Mouse (Mus musculus) urinary bladder, adult 18-20 months (tissue): Measurements from ENCODE around the gene Slc51a.
"Not testable (repeated sequence)": the region's sequence is repeated elsewhere in the genome, so short reads cannot be mapped to it uniquely, and the experiment has no call there.

ENCODE experiments used
- DNase-seq, 2 experiments: peaks; one replicate each; pipeline ENCODE4 v3.0.0; 2022; ENCODE audit warnings: low spot score in 2 of 2, mixed read lengths in 2 of 2

Gene Slc51a

DNA sequence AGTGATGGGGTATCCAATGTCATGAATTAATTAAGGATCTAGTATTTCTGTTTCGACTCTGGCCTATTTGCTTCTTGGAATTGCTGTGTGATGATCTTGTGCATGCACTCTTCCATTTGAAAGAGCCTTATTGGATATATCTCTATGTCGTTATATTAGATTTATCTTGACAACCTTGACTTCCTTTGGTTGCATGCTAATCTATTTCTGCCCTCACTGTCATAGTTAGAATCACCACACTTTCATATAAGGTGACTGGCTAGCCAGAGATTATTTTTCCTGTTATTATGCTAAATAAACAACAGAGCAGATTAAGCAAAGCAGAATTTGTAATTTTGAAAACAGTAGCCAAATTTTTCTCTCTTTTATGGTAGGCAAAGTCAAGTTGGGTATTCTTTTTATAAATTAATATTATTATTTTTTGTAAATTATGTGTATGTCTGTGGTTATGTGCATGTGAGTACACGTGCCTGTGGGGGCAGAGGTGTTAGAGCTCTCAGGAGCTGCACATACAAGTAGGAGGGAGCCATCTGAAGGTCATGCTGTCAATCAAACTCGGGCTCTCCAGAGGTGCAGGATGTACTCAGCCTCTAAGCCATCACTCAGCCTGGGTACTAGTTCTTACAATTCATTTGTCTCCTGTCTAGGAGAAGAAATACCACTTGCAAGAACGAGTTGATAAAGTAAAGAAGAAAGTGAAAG is 18.1 kb downstream of the Slc51a start:
- DNase-seq = no peak

DNA sequence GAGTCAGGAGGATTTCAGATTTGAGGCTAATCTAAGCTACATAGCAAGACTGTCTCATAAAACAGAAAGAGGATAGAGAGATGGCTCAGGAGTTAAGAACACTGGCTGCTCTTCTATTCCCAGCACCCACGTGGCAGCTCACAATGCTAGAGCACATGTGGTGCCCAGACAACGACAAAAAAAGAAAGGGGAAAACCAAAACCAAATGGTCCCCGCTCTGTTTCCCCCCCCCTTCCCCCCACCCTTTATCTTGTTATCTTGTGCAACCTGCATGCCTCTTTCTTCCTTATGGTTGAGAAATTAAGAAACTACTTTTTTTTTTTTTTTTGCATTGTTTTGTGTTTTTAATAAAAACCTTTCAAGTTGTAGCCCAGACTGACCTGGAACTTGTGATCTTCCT is 19.2 kb downstream of the Slc51a start:
- no peak for DNase-seq

DNA sequence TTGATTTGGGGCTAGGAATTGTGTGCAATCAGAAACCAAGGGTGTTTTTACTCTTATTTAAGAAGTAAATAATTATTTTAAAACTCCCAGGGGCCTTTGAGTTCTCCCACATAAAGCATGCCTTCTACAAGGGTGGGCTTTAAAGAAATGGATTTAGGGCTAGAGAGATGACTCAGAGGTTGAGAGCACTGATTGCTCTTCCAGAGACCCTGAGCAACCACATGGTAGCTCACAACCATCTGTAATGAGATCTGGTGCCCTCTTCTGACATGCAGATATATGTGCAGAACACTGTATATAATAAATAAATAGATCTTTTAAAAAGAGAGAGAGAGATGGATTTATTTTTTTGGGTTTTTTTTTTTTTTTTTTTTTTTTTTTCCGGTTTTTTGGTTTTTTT is 22.8 kb downstream of the Slc51a start:
- no peak for DNase-seq

DNA sequence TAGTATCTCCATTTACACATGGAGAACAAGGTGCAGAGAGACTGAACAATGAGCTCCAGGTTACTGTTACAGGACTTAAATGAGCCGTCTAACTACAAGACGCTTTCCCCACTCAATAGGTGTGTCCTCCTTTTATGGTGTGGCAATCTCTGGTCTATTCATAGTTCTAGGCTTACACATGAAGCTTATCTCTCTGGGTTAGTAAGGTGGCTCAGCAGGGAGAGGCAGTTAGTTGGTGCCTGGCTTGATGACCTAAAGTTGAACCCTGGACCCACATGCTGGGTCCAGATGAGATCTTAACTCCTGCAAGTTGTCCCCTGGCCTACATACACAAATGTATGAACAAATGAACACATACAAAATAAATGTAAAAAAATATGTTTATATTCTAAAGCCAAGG is 24.3 kb downstream of the Slc51a start:
- DNase-seq = peak in 1 of 2 experiments; percentile 20

DNA sequence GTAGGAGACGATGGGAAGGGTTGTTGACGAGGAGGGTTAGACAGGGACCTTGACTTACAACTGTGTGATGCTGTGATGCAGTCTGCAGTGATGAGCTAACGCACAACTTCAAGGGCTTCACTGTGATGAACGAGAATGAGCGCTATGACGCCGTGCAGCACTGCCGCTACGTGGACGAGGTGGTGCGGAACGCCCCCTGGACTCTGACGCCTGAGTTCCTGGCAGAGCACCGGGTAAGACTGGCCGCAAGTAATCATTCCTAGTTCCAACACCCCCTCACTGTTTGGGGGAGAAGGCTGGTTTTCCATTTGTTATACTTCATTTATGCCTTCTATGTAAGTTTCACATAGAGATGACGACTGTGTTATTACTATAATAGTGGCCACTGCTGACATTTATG is 24.7 kb downstream of the Slc51a start:
- no peak for DNase-seq

DNA sequence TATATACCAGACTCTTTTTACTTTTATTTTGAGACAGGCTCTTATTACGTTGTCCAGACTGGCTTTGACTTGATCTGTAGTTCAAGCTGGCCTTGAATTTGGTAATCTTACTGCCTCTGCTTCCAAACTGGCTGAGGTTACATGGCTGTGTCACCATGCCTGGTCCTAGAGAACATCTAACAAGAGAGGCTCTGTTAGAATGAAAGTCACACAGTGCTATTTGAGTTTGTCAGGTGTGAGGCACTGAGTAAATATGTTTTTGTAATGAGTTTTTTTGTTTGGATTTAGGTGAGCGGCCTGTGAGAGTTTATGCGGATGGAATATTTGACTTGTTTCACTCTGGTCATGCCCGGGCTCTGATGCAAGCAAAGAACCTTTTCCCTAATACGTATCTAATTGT is 26.0 kb downstream of the Slc51a start:
- DNase-seq = no peak

DNA sequence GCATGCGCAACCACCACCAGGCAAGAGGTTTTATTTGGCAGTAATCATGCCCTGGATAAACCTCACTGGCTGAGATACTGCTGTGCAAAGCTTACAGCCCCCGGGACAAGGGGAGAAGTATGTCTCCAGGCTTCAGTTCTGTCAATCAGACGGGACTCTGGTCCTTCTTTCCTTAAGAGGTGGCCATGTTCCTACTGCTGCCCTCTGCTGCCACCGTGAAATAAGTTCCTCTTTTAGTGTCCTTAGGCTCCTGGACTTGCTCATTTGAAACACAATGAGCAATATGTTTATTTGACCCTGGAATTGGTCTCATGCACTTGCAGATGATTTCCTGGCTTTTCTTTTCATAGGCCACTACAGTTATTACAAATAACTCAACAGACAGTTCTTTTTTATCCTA is 27.2 kb downstream of the Slc51a start:
- DNase-seq = no peak

DNA sequence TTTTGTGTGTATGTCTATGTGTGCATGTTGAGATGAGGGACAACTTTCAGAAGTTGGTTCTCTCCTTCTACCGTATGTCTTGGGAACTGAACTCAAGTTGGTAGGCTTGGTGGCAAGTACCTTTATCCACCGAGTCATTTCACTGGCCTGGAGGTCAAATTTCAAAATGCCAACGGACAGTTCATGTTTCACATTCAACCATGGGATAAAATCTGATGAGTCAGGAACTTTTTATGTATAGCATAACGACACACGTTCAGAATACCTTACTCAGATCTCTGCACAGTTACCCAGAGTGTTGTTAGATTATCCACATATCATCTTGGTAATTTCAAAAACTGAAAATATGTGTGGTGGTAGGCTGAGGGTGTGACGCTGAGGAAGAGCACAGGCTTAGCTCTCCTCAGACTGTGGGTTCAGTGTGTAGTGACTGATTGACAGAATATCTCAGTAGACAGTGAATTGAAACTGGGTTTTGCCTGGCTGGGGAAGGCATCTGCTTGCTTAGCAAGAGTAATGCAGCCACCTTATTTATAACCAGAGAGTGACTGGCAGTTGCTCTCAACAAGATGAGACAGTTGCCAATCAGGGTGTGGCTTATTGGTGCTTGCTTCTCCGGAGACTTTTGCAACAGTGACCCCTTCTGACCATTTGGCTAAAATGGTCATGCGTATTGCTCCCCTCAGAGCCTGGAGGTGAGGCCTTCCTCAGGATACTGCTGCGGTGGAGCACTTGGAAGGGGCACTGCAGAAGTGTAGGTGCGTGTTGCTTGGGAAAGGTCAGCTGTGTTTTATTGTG is 29.9 kb downstream of the Slc51a start:
- peak in 1 of 2 experiments; percentile 11 for DNase-seq

DNA sequence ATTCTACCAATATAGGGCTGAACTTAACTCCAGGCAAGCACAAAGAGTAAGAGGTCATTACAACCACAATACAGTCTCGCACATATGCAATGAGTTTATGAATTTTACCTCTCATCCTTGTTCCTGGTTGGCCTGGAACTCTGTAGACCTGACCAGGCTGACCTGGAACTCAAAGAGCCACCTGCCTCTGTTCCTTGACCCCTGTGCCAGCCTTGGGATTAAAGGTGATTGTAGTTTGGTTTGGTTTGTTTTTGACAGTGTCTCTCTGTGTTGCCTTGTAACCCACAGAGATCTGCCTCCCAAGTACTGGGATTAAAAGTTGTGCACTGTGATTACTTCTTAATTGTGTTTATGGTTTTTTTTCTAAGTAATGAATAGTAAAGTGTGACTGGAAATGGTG is 30.9 kb downstream of the Slc51a start:
- DNase-seq = no peak

DNA sequence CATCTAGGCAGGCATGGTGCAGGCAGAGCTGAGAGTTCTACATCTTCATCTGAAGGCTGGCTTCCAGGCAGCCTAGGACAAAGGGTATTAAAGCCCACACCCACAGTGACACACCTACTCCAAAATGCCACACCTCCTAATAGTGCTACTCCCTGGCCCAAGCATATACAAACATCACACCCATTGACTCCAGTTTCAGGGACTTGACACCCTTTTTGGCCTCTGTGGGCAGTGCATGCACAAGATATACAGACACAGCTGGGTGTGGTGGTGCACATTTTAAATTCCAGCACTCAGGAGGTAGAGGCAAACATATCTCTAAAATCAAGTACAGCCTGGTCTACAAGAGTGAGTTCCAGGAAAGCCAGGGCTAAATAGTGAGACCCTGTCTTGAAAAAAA is 31.6 kb downstream of the Slc51a start:
- no peak for DNase-seq

DNA sequence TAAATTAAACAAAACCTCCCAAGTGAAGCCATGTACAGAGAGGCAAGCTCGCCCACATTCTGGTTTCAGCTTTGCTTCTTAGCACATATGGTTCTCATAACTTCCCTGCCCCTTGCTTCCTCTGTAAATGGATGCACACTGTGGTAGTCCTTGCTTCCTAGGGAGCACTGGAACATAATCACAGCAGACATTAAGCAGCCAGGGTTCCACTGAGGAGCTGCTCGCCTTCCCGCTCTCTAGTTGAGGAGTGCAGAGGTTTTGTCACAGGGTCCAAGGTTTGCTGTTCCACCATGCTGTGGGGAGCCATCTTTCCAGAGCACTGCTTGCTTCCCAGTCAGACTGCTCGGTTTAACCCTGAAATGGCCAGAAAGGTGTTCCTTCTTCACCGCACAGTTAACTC is 33.0 kb downstream of the Slc51a start:
- no peak for DNase-seq

DNA sequence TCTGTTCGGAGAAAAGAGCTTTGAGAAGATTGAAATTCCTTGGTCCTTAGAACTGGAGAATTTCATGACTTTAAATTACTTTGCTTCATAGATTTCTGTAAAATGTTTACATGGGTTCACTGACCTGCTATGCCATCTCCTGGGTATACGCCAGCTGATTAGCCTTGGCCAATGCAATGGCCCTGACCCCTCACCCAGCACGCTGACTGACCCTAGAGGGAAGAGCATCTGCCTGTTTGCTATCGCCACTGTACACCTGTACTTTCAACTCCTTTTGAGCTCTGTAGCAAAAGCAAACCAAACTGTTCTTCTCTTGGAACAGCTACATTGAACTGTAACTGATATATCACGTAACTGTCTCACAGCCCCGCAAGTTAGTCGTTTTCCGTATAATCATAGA is 34.6 kb downstream of the Slc51a start:
- DNase-seq = no peak

DNA sequence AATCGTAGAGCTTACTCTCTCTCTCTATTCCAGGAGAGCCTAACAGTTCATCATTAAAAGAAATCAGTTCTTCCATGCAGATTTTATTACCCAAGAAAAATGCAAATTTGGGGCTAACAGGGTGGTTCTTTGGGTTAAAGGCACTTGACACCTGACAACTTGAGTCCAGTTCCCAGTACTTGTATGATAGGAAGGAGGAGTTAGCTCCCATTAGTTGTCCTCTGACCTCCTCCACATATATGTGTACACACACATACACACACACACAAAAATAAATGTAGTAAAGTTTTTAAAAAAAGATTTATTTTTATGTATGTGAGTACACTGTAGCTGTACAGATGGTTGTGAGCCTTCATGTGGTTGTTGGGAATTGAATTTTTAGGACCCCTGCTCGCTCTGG is 37.5 kb downstream of the Slc51a start:
- no peak for DNase-seq

DNA sequence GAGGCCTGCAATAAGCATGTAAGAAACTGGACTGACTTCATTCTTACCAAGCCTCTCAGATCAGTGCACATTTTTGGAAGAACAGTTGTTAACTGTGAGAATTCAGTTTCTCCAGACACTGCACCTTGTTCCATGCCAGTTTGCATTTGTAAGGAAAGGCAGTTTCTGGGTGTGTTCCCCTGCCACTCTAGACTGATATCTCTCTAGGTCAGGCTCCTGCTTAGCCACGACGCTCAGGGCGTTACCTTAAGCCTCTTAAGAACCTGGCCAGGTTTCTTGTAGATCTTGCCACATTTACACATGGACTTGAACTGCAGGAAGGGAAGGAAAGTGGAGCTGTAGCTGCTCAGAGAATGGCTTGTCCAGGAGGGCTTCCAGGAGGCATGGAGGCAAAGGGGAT is 38.0 kb downstream of the Slc51a start:
- no peak for DNase-seq

DNA sequence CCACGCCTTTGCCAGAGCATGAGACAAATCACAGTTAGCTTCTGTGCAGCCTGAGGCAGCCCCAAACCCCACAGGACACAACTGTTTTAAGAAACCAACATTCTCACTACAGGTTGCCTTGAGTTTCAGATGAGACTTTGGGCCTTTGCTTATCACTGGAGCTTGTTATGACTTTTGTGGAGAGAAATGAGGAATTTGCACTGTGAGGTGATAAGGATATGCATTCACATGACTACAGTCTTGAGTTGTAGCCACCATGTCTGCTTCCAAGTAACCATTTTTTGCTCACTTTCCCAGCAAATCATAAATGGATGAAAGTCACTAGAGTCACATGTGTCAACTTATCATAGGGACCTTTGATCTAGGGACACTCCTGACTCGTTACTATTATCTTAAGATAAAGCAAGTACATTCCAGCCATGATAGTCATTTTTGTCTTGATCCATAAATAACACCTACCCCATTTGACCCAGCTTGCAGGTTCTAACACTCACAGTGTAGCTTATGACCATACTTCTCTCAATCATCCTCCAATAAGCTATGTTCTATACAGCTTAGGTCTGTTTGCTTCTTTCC is 41.0 kb downstream of the Slc51a start:
- no peak for DNase-seq

DNA sequence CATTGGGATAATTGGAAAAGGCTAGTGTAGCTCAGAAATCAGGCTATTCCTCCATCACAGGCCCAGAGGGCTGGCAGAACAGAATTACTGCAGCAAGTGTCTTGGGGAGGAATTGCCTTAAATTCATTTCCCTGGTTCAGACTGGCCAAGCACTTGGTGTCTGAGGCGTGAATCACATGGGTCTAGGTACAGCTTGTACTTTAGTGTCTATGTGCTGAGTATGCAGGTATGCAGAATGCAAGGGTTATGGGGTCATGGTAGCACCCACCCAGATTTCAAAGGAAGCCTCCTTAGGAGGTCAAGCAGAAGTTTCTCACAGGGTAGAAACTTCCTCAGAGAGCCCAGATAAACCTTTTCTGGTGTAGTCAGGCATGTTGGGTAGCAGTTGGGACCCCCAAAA is 42.1 kb downstream of the Slc51a start:
- DNase-seq = no peak

DNA sequence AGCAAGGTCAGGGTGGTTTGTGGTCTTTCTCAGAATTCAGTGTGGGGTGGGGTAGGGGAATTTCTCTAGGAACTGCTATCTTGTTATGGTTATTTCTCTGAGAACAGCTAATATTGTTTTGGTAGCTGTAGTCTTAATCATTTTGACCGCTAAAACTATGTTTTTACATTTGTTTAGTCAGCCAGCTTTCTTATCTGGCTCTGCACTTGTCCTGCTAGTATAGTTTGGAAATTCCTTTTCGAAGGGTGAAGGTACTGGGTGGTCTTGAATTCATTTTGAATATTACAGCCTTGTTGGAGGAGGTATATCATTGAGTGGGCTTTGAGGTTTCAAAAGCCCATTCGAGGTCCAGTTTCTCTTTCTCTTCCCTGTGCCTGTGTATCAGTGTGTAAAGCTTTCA is 43.1 kb downstream of the Slc51a start:
- not testable (repeated sequence) for DNase-seq

DNA sequence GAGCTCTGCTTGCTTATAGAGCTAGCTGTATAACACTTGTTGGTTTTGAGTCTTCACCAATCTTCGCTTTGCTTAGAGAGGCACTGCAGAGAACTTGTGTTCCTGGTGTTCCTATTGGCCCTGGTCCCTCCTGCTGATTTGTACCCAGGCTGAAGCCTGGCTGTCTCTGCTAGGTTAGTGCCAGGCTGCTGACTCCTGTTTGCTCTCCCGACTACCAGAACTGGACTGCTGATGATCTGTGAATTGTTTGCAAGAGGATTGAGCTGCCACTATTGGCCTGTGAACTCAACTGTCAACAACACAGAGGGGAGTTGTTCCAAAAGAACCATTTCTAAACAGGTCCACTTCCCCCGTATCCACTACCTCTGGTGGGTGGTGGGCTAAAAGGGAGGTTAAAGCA is 46.2 kb downstream of the Slc51a start:
- no peak for DNase-seq

DNA sequence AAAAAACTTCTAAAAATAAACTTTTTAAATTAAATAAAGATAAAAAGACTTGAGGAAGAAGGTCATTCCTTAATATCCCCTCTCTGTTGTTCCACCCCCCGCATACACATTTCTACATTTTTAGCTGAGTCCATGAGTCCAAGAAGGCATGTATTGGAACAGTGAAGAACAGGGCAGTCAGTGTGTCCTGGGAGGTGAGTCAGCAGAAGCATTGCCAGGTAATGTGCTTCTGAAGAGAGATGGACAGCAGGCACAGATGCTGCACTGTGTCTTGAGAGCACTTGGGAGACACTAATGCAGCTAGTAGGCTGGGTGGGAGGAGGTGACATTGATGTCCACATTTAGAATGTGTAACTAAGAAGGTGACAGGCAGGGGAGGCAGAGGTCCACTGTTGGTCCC is 50.4 kb downstream of the Slc51a start:
- no peak for DNase-seq

DNA sequence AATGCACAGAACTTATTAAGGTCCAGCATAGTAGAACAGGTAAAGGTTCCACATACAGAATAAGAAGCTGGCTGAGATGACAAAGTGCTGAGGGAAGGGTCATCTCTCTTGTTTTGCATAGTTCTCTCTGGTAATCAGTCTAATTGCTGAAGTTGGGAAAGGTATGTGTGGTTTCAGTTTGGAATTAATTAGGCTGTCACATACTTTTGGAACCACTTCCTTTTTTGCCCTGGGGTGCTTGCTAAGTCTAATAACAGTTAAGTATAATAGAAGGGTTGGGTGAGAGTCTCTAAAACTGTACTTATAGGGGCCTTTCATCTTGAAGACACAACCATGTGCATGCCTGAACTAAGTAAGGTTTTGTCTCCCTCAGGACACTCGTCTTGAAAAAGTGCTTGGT is 51.0 kb downstream of the Slc51a start:
- DNase-seq = no peak

DNA sequence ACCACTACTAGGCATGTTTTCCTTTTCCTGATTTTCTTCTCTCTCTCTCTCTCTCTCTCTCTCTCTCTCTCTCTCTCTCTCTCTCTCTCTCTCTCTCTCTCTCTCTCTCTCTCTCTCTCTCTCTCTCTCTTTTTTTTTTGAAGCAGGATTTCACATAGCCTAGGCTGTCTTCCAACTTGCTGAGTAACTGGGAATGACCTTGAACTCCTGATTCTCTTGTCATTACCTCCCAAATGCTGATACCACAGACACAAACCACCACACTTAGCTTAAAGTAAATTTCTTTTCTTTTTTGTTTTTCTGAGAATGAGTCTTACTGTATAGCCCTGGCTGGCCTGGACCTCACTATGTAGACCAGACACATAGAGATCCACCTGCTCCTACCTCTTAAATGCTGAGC is 53.0 kb downstream of the Slc51a start:
- no peak for DNase-seq

DNA sequence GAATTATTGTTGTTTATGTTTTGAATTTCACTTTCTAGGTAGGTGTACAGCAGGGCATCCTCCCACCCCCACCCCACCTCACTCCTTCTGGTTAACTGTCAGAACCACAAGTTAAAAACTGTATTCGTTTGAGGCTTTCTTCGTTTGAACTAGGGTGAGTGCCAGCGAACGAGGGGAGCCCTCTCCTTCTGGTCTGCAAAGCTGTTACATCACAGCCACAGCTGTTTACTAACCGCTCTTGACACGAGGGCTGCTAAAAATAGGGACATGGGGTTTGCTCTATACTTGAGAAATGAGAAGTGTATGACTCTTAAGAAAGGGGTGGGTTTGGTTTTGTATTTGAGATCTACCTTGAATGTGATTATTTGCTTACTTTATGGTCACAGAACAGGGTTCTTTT is 53.6 kb downstream of the Slc51a start:
- no peak for DNase-seq

DNA sequence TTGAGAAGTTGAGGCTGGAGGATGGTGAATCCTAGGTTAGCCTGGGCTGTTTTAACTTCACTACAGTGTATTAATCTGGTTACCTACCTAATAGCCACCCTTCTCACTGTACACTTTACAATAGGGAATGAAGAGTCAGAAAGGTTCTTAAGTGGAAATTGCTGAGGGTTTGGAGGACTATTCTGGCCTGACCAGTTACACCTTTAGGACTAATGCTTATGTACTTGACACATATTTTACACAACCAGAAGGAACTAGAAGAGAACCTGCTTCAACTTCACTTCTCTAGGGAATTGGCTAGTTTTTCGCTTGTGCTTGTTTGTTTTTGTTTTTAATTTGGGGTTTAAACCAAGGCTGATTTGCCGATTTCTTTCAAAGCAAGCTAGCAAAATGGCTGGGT is 54.5 kb downstream of the Slc51a start:
- DNase-seq = no peak
